Mouse (Mus musculus): ENCODE measurements around the gene Kl.

DNA sequence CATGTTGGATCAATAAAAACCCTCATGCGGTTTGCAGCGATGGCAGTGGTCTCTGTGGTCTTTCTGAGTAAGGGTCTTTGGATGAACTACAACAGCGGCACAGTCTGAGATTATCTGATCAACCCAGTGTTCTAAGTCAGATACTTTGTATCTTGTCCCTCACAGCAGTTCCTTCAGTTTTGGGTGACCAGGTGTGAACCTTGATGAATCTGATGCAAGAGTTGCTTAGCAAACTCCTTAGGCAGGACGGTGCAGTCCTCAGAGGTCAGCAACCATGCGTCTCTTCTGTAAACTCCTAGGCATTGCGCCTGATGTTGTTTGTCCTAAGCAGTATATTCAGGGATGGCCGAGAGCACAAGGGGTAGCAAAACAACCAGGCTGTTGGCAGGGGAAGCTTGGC lies 48.7 kb downstream of the Kl start:
- TF ChIP-seq CTCF (IDR thresholded peaks at IDR 0.05; ENCODE audit: insufficient read depth, low read depth, low read length) (no peak), POLR2A (IDR thresholded peaks at IDR 0.05; ENCODE audit: insufficient read depth, low read depth, low read length) (no peak)

Measured in olfactory bulb, adult 2 months (tissue).